ENCODE assay signal across 11 mouse cellular contexts in the genomic region with DNA sequence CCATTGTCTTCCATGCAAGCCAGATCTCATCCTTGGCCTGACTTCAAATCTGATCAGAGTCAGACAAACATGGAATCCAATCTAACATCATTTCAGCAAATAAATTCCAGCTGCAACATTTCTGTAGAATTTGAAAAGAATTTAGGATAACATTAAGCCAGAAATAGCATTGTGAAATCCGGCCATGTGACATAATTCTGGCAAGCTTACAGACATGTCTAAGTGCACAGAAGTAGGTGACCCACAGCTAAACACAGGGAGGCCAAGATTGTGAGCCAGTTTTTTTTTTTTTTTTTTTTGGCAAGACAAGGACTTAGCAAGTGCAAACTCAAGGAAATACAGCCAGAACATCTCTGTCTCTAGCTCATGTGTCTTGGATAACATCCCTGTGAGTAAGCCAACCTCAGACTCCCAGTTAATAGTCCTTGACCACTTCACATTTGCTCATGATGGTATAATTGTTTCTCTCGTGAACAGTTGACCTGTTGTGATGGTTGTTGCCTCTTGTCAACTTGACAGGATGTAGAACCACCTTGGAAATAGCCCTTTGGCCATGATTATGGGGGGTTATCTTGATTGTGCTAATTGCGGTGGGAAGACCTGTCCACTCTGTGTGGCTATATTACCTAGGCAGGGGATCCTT. TPM values are rescaled to one million over a fixed set of nuclear protein-coding genes. Genes with fewer than 3 reads are reported as not detected.
DNase-seq lines count a peak whose midpoint lies in the region; ATAC-seq and TF ChIP-seq lines count a peak whose summit lies in the region.
"Had no signal": no experiment of that assay in that cellular context is flagged by ENCODE, and none has a peak within 500 bp of the region (broad histone marks: within the 10 kb centered on the region; RNA-seq: fewer than 3 reads in every experiment).

No protein-coding gene starts in this region.

- no peaks in the 10 kb centered on the region for H3K9me3 ChIP-seq in kidney, embryonic 14.5 days (ENCODE audit: control insufficient read depth, low read length)
- no peaks in the 10 kb centered on the region for H3K9me3 ChIP-seq in neural tube, embryonic 15.5 days (replicated peaks)
- H3K9me3 ChIP-seq: G1E; limb, embryonic 13.5 days had no signal

- no peak overlapping the region for H3K9ac ChIP-seq in kidney, embryonic 14.5 days (ENCODE audit: low read depth, low read length)
- H3K9ac ChIP-seq in neural tube, embryonic 15.5 days (replicated peaks): no peak overlapping the region
- H3K9ac ChIP-seq: limb, embryonic 13.5 days had no signal

- no peak overlapping the region for H3K27ac ChIP-seq in kidney, embryonic 14.5 days (ENCODE audit: low read depth, low read length)
- H3K27ac ChIP-seq in left cerebral cortex, adult 2 months: no peak overlapping the region
- no peak overlapping the region for H3K27ac ChIP-seq in neural tube, embryonic 15.5 days (replicated peaks)
- H3K27ac ChIP-seq: limb, embryonic 13.5 days had no signal

- WGBS in kidney, embryonic 14.5 days: 57% methylated on average over 3 of the region's 3 CpGs
- WGBS in neural tube, embryonic 15.5 days: 84% methylated on average over 3 of the region's 3 CpGs

- no peak overlapping the region for H3K4me2 ChIP-seq in kidney, embryonic 14.5 days (replicated peaks; ENCODE audit: low read depth, low read length)
- no peak overlapping the region for H3K4me2 ChIP-seq in neural tube, embryonic 15.5 days
- H3K4me2 ChIP-seq: limb, embryonic 13.5 days had no signal

- no peaks in the 10 kb centered on the region for H3K4me1 ChIP-seq in kidney, embryonic 14.5 days (ENCODE audit: control insufficient read depth, insufficient read depth, low read length)
- H3K4me1 ChIP-seq in neural tube, embryonic 15.5 days: no peaks in the 10 kb centered on the region

- no peak for TF ChIP-seq CTCF in left cerebral cortex, adult 2 months (IDR thresholded peaks at IDR 0.05)

- peak; percentile 36 for DNase-seq in kidney, adult 9 months
- peak; percentile 48 for DNase-seq in adrenal gland, postnatal 14 days
- peak; percentile 42 to 64 for DNase-seq in heart, postnatal 14 days
- DNase-seq in lung, postnatal 36 days: peak; percentile 82
- no peak for DNase-seq in left cerebral cortex, adult 2 months (ENCODE audit: extremely low spot score in 1 of 2, low spot score in 2 of 2)
- no peak for DNase-seq in right cerebral cortex, postnatal 25 days

- intact Hi-C loops in heart, postnatal 14 days (cut with DNase I): no loop called here
- intact Hi-C loops in left cerebral cortex, adult 2 months (cut with DNase I): no loop called here

- H3K36me3 ChIP-seq in kidney, embryonic 14.5 days (ENCODE audit: control insufficient read depth, insufficient read depth, low read length): no peaks in the 10 kb centered on the region
- H3K36me3 ChIP-seq in neural tube, embryonic 15.5 days: no peaks in the 10 kb centered on the region
- H3K36me3 ChIP-seq: G1E; limb, embryonic 13.5 days had no signal

- no peaks in the 10 kb centered on the region for H3K27me3 ChIP-seq in kidney, embryonic 14.5 days (ENCODE audit: control insufficient read depth, insufficient read depth, low read length)
- no peaks in the 10 kb centered on the region for H3K27me3 ChIP-seq in neural tube, embryonic 15.5 days (replicated peaks)
- H3K27me3 ChIP-seq: limb, embryonic 13.5 days had no signal

- ATAC-seq in kidney, embryonic 14.5 days (ENCODE audit: low FRiP score, low TSS enrichment): no peak
- ATAC-seq in neural tube, embryonic 15.5 days (ENCODE audit: low FRiP score): no peak

- H3K4me3 ChIP-seq in kidney, embryonic 14.5 days (ENCODE audit: low read length): no peak overlapping the region
- no peak overlapping the region for H3K4me3 ChIP-seq in left cerebral cortex, adult 2 months
- no peak overlapping the region for H3K4me3 ChIP-seq in neural tube, embryonic 15.5 days (replicated peaks)
- H3K4me3 ChIP-seq: limb, embryonic 13.5 days had no signal

RNA-seq across cellular contexts. Expression of gene Fam50b, which starts 54.6 kb away (rescaled TPM):
- polyA plus RNA-seq in kidney, embryonic 14.5 days (2014; fragmentation: Nextera tagmentation; extraction: Ambion mirVana): not detected in 2 replicates
- total RNA-seq in adrenal gland, postnatal 14 days (2021): not detected in 2 replicates
- total RNA-seq in heart, postnatal 14 days (2021): not detected
- not detected for total RNA-seq in left cerebral cortex, adult 2 months (2021)
- polyA plus RNA-seq in neural tube, embryonic 15.5 days (2015; fragmentation: Nextera tagmentation; extraction: Ambion mirVana): not detected in 2 replicates
- total RNA-seq: G1E had no signal
- polyA plus RNA-seq: forebrain, embryonic 11.5 days; G1E; limb, embryonic 13.5 days had no signal

Comparison
In these comparisons a context has a peak if more than half of its experiments do, and no peak if none do; other contexts are left out.
1. DNase-seq: peak in kidney, adult 9 months (single experiment), adrenal gland, postnatal 14 days (single experiment), heart, postnatal 14 days (2 of 2) and lung, postnatal 36 days (single experiment); none in left cerebral cortex, adult 2 months (0 of 2) and right cerebral cortex, postnatal 25 days (single experiment).